Mouse (Mus musculus): ENCODE results near the gene Zcchc4. TPM values are rescaled to one million over a fixed set of nuclear protein-coding genes. Genes with fewer than 3 reads are reported as not detected.
"Not testable (repeated sequence)": the region's sequence is repeated elsewhere in the genome, so short reads cannot be mapped to it uniquely, and the experiment has no call there.

The Zcchc4 gene
- polyA plus RNA-seq, 1 experiment from 2014 or later = 15.9 TPM

- WGBS = 92% methylated on average over 7 of the region's 7 CpGs
- no peaks in the 10 kb centered on the region for H3K9me3 ChIP-seq
- no peak overlapping the region for H3K4me3 ChIP-seq
- no peak for DNase-seq (ENCODE audit: low spot score)
- peaks cover 28% of the 10 kb centered on the region for H3K36me3 ChIP-seq
- H3K27ac ChIP-seq = no peak overlapping the region
- H3K27me3 ChIP-seq (ENCODE audit: insufficient read depth, poor library complexity, severe bottlenecking) = no peaks in the 10 kb centered on the region
- H3K4me1 ChIP-seq (replicated peaks) = no peaks in the 10 kb centered on the region
Observed at GRCm38 (mm10) chr5:52762586-52762985, 12.6 kb upstream of the Zcchc4 start.

DNA sequence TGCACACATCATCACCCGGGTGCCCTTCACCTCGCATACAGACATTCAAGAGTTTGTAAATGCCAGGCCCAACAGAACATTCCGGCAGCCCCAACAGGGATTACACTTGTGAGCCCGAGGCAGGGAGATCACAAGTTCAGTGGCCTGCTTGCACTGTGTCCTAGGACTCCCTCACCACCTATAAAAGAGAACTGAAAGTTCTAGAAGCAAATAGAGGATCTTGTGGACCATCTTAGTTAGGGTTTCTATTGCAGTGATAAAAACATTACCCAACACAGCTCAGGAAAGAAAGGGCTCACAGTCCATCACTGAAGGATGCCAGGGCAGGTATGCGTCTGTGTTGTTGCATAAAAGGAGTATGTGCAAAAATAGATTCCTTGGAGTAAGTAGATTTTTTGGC, 942 bp upstream of the Zcchc4 start:
- H3K27me3 ChIP-seq (ENCODE audit: insufficient read depth, poor library complexity, severe bottlenecking) = no peaks in the 10 kb centered on the region
- no peak for DNase-seq (ENCODE audit: low spot score)
- 92% methylated on average over 5 of the region's 5 CpGs for WGBS
- no peak overlapping the region for H3K4me3 ChIP-seq
- no peaks in the 10 kb centered on the region for H3K9me3 ChIP-seq
- H3K27ac ChIP-seq = no peak overlapping the region
- no peaks in the 10 kb centered on the region for H3K4me1 ChIP-seq (replicated peaks)
- H3K36me3 ChIP-seq = peaks cover 14% of the 10 kb centered on the region

DNA sequence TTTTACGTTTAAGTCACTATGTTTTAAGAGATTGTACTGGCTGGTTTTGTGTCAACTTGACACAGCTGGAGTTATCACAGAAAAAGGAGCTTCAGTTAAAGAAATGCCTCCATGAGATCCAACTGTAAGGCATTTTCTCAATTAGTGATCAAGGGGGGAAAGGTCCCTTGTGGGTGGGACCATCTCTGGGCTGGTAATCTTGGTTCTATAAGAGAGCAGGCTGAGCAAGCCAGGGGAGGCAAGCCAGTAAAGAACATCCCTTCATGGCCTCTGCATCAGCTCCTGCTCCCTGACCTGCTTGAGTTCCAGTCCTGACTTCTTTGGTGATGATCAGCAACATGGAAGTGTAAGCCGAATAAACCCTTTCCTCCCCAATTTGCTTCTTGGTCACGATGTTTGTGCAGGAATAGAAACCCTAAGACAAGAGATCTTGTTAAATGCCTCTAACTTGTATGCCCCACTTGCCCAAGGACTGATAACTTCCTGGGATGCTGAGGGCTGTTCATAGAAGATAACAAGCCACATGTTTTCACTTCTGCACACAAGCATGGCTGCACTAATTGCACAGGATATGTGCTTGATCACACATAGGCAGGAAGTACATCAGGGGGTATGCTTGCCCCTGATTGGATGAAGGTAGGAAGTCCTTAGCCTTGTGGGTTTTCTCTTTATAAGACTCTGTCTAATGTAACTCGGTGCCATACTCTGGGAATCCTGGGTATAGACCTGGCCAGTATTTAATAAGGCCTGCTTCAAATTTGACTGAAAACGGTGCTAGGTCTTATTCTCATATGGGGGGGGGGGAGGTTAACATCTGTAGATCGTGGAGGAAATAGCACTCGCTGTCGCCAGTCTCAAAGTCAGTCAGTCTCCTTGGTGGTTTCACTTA, 1.5 kb downstream of the Zcchc4 start:
- not testable (repeated sequence) for H3K4me3 ChIP-seq; H3K4me1 ChIP-seq (replicated peaks); H3K27ac ChIP-seq; H3K27me3 ChIP-seq (ENCODE audit: insufficient read depth, poor library complexity, severe bottlenecking); H3K36me3 ChIP-seq; DNase-seq (ENCODE audit: low spot score); H3K9me3 ChIP-seq
- 92% methylated on average over 8 of the region's 8 CpGs for WGBS

DNA sequence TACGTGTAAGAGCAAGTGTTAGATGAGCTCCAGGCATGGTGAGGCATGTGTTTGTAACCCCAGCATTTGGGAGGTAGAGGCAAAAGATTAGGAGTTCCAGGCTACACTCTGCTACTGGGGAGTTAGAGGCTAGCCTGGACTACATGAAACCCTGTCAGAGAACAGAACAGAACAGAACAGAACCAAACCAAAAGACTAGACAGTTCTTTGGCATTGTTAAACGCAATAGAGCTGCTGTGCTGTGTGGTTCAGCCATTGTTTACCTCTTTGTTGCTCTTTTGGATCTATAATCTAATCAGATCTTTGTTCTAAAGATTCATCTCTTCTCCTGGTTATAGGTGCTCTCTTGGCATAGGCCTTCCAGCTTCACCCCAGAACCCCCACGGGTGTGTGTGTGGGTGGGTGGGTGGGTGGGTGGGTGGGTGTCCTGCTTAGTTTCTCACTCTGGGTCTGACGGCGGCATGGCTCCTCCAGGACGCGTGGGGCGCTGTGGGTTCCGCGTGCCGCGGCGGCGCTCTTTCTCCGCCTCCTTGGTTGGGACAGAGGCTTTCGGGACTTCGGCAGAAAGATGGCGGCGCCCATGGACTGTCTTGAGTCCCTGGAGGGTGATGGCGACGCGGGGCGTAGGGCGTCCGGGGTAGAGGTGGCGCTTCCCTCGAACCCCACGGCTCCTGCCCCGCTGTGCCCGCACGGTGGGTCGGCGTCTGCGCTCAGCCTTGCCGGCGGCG, 7.5 kb downstream of the Zcchc4 start:
- no peaks in the 10 kb centered on the region for H3K9me3 ChIP-seq
- H3K27me3 ChIP-seq (ENCODE audit: insufficient read depth, poor library complexity, severe bottlenecking) = no peaks in the 10 kb centered on the region
- peak; percentile 92 for DNase-seq (ENCODE audit: low spot score)
- peaks cover 4% of the 10 kb centered on the region; the same call in 1 of the 2 replicates for H3K4me1 ChIP-seq (replicated peaks)
- peak overlapping the region; percentile 89 for H3K4me3 ChIP-seq
- H3K27ac ChIP-seq = peak overlapping the region; percentile 95
- peaks cover 18% of the 10 kb centered on the region for H3K36me3 ChIP-seq
- 5% methylated on average over 37 of the region's 37 CpGs for WGBS

DNA sequence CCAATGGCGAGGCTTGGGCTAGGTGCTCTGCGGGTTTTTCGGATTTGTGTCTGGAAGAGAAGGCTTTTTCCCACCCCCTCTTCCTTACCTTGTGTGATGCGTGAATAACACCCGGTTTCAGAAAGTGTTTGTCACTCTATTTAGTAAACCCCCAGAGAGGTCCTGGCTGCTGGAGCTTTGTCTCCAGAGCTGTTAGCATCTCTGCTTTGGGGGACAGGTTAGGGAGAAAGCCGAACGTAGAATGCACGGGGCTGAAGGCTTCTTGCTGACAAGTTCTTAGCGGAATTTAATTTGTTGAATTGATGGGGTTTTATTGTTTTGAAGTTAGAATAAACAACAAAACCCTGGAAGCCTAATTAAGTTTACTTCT, 8.0 kb downstream of the Zcchc4 start:
- Histone ChIP-seq H3K36me3 (peaks cover 18% of the 10 kb centered on the region), H3K27ac (peak overlapping the region; percentile 95), H3K27me3 (ENCODE audit: insufficient read depth, poor library complexity, severe bottlenecking) (no peaks in the 10 kb centered on the region), H3K9me3 (no peaks in the 10 kb centered on the region), H3K4me1 (replicated peaks) (peaks cover 4% of the 10 kb centered on the region; the same call in 1 of the 2 replicates), H3K4me3 (peak overlapping the region; percentile 89)
- WGBS = under 1% methylated on average over 9 of the region's 9 CpGs
- no peak for DNase-seq (ENCODE audit: low spot score)

DNA sequence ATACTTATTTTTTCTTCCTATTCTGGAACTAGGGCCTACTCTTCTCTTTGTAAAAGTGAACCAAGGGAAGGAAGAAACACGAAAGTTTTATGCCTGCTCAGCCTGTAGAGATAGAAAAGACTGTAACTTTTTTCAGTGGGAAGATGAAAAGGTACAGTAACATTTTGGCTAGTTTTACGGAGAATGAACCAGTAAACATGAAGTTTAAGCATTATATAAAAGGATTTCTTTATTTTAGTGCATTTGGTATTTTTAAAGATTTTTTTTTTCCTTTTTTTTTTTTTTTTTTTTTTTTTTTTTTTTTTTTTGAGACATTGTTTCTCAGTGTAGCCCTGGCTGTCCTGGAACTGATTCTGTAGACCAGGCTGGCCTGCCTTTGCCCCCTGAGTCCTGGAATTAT, 8.7 kb downstream of the Zcchc4 start:
- no peak for DNase-seq (ENCODE audit: low spot score)
- Histone ChIP-seq H3K36me3 (peaks cover 18% of the 10 kb centered on the region), H3K4me3 (peak overlapping the region; percentile 89), H3K9me3 (no peaks in the 10 kb centered on the region), H3K27me3 (ENCODE audit: insufficient read depth, poor library complexity, severe bottlenecking) (no peaks in the 10 kb centered on the region), H3K27ac (peak overlapping the region; percentile 95), H3K4me1 (replicated peaks) (peaks cover 4% of the 10 kb centered on the region; the same call in 1 of the 2 replicates)
- 75% methylated on average over 2 of the region's 2 CpGs for WGBS

- H3K27ac ChIP-seq = no peak overlapping the region
- H3K27me3 ChIP-seq (ENCODE audit: insufficient read depth, poor library complexity, severe bottlenecking) = no peaks in the 10 kb centered on the region
- H3K36me3 ChIP-seq = peaks cover 21% of the 10 kb centered on the region
- WGBS = 90% methylated on average over 7 of the region's 7 CpGs
- H3K9me3 ChIP-seq = no peaks in the 10 kb centered on the region
- H3K4me1 ChIP-seq (replicated peaks) = peaks cover 4% of the 10 kb centered on the region; the same call in 1 of the 2 replicates
- no peak for DNase-seq (ENCODE audit: low spot score)
- H3K4me3 ChIP-seq = no peak overlapping the region
Observed at GRCm38 (mm10) chr5:52786556-52787322, 11.5 kb downstream of the Zcchc4 start.

DNA sequence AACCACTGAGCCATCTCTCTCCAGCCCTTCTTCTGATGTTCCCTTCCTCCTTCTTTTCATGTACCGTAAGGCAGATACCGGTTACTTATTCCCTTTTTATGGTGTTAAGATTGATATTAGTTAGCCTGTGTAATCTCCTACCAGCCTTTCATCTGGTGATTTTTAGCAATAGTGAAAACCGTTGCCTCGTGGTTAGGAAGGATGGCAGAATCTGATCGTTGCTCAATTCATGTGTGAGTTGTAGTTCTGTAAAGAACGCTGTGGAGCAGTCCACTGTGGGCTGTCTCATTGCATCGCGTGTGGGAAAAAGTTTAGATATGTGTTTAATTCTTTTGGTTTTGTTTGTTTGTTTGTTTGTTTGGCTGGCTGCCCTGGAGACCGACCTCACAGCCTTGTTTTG, 18.0 kb downstream of the Zcchc4 start:
- 95% methylated on average over 9 of the region's 9 CpGs for WGBS
- no peak overlapping the region for H3K27ac ChIP-seq
- H3K4me3 ChIP-seq = no peak overlapping the region
- no peaks in the 10 kb centered on the region for H3K27me3 ChIP-seq (ENCODE audit: insufficient read depth, poor library complexity, severe bottlenecking)
- H3K9me3 ChIP-seq = no peaks in the 10 kb centered on the region
- peaks cover 35% of the 10 kb centered on the region for H3K36me3 ChIP-seq
- no peak for DNase-seq (ENCODE audit: low spot score)
- H3K4me1 ChIP-seq (replicated peaks) = no peaks in the 10 kb centered on the region

GRCm38 (mm10) chr5:52794109-52794508, 18.9 kb downstream of the Zcchc4 start:
- H3K9me3 ChIP-seq = no peaks in the 10 kb centered on the region
- no peaks in the 10 kb centered on the region for H3K4me1 ChIP-seq (replicated peaks)
- no peak overlapping the region for H3K4me3 ChIP-seq
- no peak for DNase-seq (ENCODE audit: low spot score)
- peaks cover 42% of the 10 kb centered on the region for H3K36me3 ChIP-seq
- no peaks in the 10 kb centered on the region for H3K27me3 ChIP-seq (ENCODE audit: insufficient read depth, poor library complexity, severe bottlenecking)
- no peak overlapping the region for H3K27ac ChIP-seq
- 92% methylated on average over 9 of the region's 9 CpGs for WGBS

GRCm38 (mm10) chr5:52799274-52799985, 24.2 kb downstream of the Zcchc4 start:
- no peaks in the 10 kb centered on the region for H3K4me1 ChIP-seq (replicated peaks)
- H3K4me3 ChIP-seq = no peak overlapping the region
- peaks cover 61% of the 10 kb centered on the region for H3K36me3 ChIP-seq
- WGBS = 90% methylated on average over 12 of the region's 12 CpGs
- H3K27me3 ChIP-seq (ENCODE audit: insufficient read depth, poor library complexity, severe bottlenecking) = no peaks in the 10 kb centered on the region
- DNase-seq (ENCODE audit: low spot score) = no peak
- no peak overlapping the region for H3K27ac ChIP-seq
- no peaks in the 10 kb centered on the region for H3K9me3 ChIP-seq

DNA sequence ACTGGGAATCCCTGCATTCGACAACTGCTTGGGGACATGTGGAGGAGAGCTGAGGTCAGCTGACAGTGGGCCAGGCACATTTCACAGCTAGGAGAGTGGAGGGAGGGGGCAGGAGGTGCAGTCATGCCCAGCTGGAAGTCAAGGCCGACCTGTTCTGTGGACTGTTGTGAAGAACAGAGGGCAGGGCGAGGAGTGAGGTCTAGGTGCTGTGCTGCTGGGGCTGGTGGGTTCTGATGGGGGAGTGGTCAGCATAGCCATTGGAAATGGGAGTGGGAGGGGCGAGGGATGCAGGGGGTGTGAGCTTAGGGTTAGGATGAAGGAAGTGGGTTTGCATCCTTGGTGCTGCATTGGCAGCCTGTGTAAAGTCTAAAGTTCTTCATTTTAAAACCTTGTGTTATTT, 30.6 kb downstream of the Zcchc4 start:
- WGBS = 84% methylated on average over 4 of the region's 4 CpGs
- H3K27ac ChIP-seq = no peak overlapping the region
- no peak overlapping the region for H3K4me3 ChIP-seq
- H3K36me3 ChIP-seq = peaks cover 66% of the 10 kb centered on the region
- H3K9me3 ChIP-seq = no peaks in the 10 kb centered on the region
- H3K4me1 ChIP-seq (replicated peaks) = no peaks in the 10 kb centered on the region
- DNase-seq (ENCODE audit: low spot score) = no peak
- H3K27me3 ChIP-seq (ENCODE audit: insufficient read depth, poor library complexity, severe bottlenecking) = no peaks in the 10 kb centered on the region

- H3K4me3 ChIP-seq = no peak overlapping the region
- no peak for DNase-seq (ENCODE audit: low spot score)
- peaks cover 70% of the 10 kb centered on the region for H3K36me3 ChIP-seq
- WGBS = 89% methylated on average over 8 of the region's 8 CpGs
- H3K27ac ChIP-seq = no peak overlapping the region
- no peaks in the 10 kb centered on the region for H3K9me3 ChIP-seq
- H3K4me1 ChIP-seq (replicated peaks) = no peaks in the 10 kb centered on the region
- no peaks in the 10 kb centered on the region for H3K27me3 ChIP-seq (ENCODE audit: insufficient read depth, poor library complexity, severe bottlenecking)
Observed at GRCm38 (mm10) chr5:52806349-52806748, 31.1 kb downstream of the Zcchc4 start.
